Mouse (Mus musculus) naive thymus-derived CD4-positive, alpha-beta T cell, adult 2 months (primary cell): ENCODE measurements around the gene Il15ra.
A peak's percentile ranks its signal among the peaks of the same experiment; 100 is the strongest.

Source experiments
- DNase-seq: peaks from one replicate; pipeline ENCODE4 v3.0.0-alpha.2; 2011; ENCODE audit warnings: low read depth

Gene Il15ra

DNA sequence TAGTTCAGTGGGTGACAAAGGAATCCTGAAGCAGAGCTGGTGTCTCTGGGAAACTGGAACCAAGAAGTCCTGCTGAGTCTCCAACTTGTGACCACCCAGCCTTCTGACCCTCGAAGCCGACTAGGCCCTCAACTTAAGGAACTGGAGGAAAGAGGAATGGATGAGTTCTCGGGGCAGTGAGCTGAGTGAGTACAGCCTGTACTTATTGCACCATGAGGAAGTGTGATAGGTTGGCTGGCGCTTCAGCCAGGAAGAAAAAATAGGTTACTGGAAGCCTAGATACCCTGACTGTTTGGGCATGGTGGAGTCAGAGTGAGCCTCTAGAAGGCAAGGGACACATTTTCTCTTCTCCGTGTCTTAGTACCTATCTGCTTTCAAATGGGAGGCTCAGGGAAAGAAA is 3.4 kb downstream of the Il15ra start:
- no peak for DNase-seq

DNA sequence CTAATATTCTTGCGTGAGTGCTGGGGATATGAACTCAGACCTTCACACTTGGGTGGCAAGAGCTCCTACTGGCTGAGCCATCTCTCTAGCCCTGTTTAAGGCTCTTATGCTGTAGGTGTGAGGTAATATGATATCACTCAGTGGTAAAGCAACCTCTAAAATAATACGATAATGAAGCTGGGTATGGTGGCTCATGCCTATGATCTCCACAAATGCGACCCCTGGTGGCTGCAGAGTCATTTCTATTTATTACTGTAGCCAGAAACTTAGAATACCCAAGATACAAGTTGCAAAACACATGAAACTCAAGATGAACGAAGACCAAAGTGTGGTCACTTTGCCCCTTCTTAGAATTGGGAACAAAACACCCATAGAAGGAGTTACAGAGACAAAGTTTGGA is 5.0 kb downstream of the Il15ra start:
- peak; percentile 72 for DNase-seq

DNA sequence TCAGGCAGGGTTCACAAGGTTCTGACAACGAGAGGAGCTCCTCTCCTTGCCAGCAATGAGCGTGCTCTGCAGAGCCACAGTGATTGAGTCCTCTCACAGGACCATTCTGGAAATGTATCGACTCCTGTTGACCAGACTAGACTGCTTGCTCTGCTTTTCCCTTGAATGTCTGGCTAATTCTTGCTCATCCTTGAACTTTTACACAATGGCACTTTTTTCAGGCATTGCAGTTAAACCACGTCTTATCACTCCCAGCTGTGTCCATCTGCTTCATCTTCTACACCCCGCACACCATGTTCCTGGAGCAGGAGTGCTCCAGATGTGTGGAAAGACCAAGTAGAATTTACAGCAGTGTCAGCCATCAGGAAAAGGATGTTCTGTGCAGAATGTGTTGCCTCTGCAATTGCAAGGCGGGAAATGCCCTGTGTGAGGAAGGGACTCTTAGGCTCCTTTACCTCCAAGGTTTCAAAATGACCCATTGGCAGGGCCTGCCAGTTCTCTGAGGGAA is 7.4 kb downstream of the Il15ra start:
- DNase-seq = no peak

DNA sequence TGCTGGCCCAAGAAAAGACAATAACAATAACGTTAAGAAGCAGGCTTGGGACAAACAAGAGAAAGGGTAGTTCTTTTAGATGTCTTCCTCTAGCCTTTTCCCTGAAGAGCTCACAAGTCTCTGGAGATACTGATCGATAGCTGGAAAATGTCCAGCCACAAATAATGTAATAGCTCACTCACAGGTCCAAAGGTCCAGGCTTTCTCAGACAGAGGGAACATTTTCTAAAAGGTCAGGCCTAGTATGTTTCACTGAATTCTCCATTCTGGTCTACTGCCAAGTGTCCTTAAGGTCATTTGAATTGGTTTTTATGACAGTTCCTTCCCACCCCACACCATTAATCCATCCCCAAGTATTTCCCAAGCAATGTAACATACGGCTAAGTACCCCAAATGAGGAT is 7.9 kb downstream of the Il15ra start:
- DNase-seq = no peak

DNA sequence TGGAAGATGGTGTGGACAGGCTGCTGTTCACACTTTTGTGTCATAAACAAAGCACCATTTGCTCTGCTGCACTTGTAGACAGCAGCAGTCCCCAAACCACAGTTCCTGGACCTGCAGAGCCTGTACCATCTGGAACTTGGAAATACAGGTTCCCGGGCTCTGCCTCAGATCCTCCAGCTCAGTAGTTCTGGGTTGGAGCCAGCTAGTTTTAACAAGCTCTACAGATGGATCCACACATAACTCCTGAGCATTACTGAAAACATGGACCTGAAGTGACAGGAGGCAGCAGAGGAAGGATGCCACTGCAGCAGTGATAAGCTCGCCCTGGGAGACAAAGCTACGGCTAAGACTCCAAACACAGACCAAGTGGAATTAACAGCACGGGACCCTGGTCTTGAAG is 9.4 kb downstream of the Il15ra start:
- DNase-seq = no peak

DNA sequence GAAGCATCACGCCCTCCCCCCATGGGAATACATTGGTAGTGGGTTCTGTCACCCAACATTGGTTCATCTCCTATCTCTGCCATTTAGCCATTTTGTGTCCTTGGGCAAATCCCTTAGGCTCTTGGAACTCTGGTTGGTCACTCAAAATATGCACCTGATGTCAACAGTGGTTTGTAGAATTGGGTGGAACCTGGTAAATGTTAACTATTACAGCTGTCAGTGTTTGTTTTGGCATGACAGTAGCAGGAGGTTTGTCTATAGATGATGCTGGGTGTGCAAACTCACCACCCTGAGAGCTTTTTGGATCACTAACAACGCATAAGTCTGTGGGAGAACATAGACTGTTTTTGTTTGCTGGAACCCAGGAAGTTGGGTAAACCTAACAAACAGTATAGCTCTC is 13.5 kb downstream of the Il15ra start:
- no peak for DNase-seq

DNA sequence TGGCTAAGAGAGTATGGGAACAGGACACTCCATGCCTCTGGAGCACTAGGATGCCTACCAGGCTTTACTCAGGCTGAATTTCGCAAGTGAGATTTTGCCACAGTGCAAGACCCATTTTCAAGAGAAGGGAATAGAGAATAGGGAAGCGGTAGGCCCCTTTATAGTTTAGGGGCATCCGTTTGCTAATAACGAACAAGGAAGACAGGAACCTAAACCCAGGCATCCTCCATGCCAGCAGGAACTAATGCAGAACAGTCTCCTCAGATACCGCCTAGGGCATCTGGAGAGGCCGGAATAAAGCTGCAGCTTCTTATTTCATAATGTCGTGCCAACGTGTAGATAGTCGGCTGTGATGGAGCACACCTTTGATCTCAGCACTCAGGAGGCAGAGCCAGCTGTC is 17.5 kb downstream of the Il15ra start:
- no peak for DNase-seq

DNA sequence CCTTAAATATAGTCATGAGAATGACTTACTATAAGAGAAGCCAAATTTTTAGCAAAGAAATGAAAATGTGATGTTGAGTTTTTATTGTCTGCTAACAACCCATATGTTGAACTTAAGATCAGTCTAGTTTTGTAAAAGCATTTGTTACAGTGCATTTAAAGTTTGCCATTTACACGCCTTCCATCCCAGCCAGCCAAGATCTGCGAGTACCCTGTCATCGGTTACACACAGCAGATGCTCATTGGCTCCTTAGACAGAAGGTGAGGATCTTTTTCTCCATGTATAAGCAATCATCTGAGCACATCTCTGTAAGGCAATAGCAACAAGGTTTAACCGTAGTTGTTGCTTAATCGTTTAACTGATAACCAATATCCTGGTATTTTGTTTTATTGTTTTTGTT is 22.5 kb downstream of the Il15ra start:
- DNase-seq = no peak

DNA sequence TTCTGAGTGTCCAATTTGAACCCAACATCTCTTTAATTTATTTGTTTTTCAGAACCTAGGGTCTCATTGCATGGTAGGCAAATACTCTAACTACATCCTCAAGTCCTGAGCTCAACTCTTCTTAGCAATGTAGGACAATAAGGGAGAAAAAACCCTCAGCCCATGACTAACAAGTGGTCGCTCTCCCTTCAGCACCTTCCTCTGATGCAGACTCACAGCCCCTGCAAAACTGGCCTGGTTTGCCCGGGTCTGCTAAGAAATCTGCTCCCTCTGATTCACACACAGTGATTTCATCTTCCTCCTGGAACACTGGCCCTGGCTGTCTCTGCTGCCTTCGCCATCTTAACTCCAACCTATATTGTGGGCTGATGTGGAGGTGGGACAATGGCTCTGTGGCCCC is 24.0 kb downstream of the Il15ra start:
- DNase-seq = no peak

DNA sequence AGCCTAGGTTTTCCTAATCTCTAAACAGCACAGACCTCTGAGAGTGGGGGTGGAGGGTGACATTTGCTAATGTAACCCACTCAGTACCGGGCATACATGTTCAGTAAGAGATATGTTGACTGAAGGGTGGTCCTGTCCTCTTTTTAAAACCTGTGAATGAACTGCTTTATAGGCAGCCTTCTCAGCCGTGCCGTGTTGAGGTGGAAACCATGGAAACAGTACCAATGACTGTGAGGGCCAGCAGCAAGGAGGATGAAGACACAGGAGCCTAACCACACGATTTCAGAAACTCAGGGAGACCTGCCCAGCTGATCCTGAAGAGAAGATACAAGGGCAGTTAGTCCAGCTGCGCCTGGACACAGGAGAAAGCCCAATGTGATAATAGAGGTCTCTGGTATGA is 27.9 kb downstream of the Il15ra start:
- DNase-seq = no peak

DNA sequence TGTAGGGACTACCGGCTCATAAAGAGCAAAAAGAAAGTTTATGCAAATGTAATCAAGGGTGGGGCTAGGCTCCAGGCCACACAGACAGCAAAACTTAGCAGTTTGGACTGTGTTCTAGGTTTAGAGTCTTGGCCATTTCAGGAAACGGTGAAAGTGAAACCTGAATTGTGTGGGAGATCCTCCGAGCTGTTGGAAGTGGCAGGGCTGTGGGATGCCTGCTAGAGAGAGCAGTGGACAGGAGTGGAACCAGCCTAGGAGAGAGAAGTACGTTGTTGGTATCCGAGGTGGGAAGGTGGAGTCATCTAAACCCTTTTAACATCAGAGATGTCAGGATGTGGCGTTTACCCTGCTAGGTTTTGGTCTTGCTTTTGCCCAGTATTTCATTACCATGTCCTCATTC is 30.8 kb downstream of the Il15ra start:
- DNase-seq = no peak

DNA sequence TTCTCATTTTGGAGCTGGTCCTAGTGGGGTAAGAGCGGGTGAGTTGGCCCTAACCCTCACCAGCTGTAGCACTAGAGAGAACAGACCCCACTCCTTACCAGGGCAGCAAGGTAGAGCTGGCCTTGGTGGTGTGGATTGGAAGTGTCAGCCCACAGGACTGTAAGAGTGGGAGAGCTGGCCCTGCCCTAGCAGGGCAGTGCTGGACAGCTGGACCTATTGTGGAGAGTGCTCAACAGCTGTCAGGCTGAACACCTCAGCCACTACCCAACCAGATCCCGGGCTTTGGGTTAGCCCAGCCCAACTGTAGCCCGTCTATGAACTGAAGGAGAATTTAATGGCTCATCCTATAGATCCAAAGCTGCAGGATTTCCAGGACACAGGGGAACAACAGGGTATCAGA is 33.7 kb downstream of the Il15ra start:
- no peak for DNase-seq

DNA sequence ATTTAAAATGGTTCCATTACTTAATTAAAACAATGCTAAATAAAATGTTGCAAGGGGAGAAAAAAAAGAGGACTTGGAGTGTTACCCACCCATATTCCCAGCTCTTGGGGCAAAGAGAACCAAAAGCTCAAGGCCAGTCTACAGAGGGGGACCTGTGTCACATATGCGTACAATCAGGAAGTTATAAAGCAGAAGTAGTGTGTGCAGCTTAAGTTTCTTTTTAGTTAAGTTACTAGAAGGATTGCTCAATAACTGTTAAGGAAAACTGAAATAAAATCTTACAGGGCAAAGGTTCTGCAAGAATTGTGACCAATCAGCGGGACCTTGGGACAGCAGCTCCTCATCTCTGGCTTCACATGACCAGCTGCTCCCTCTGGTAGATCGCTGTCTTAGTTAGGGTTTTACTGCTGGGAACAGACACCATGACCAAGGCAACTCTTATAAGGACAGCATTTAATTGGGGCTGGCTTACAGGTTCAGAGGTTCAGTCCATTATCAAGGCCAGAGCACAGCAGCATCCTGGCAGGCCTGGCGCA is 34.5 kb downstream of the Il15ra start:
- DNase-seq = no peak

DNA sequence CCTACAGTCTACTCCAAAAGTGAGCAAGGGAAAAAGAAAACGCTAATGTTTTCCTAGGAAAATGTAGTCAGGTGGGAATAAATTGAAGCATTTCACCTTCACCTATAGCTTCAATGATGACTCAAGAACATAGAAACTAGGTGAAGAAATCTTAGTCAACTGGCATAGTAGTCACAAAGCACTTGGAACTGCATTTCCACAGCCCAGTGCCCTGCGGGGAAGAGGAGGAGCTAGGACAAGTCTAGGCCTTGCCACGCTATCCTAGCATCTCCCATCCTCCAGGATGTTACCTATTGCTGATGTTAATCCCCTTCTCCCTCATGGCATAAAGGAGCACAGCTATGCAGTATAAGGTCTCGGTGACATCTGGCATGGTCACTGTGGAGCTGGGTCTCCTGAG is 57.5 kb downstream of the Il15ra start:
- DNase-seq = no peak

DNA sequence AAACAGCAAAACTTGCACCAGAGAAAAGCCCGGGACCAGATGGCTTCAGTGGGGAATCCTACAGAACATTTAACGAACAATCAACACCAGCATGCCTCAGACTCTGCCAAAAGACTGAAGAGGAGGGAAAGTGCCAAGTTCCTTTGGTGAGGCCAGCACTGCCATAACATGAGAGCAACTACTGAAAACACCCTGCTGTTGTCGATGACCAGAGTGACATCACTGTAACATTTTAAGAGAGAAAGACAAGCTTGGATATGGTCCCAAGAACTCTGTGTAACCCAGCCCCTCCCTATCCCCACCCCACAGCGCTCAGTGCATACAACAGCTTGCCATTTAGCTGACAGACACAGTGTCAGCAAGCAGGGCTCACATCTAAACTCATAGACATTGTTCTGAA is 60.6 kb downstream of the Il15ra start:
- DNase-seq = no peak

DNA sequence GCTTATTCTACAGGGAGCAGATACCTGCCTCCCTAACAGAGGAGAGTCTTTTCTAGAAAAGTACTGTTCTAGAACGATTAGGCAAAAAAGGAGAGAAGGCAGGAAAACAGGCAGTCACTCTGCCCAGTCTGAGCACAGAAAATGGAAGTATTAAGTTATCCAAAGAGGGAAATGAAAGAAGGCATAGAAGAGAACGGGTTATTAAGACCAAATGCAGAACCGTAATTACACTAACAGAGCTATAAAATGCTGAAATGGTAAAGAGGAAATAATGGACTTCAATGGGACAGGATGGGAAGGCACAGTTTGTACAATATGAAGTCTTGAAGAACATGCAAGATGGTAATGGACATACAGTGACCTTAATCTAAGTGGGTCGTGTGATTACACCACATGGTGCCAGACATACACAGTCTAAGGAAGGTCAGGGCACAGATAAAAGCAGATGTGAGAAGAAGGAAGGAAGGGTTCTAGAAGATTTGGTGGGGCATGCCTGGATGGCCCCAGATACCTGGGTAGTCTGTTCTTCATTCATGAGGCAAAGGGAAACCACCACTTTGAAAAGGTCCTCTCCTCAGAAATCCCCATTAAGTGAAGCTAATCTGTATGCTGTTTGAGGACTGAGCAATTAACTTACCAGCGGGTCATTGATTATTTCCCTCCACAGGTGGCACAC is 61.5 kb downstream of the Il15ra start:
- no peak for DNase-seq

DNA sequence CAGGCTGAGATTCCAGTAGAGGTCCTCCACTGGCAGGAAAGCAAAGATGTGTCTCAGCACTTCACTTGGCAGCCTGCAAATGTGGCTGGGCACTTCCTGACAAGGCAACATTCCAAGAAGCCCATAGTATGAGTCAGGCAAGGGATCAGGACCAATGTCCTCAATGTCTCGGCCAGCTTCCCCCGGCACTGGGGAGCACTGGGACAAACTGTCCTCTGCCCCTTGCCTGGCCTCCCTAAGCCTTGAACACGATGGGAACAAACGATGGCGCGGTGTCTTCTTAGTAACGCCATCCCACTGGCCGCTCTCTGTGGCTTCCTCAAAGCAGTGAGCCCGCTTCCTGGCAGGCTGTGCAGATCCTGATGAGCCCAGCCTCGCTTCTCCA is 62.1 kb downstream of the Il15ra start:
- no peak for DNase-seq

DNA sequence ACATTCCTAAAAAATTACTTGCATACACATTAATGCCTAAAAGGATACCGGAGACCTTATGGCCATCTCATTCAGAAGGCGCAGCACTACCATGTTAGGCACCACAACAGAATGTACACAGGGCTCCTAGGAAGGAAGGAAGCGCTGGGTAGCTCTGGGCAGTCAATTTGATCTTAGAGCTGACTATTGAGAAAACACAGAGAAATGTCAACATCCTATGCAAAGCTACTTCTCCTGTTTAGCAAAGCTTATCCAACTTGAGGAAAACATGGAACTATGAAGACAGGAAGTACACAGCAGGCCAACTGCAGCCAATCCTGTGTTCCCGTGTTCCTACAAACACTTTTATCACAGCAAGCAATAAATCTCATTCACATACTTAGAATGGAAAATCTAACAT is 66.6 kb downstream of the Il15ra start:
- no peak for DNase-seq

DNA sequence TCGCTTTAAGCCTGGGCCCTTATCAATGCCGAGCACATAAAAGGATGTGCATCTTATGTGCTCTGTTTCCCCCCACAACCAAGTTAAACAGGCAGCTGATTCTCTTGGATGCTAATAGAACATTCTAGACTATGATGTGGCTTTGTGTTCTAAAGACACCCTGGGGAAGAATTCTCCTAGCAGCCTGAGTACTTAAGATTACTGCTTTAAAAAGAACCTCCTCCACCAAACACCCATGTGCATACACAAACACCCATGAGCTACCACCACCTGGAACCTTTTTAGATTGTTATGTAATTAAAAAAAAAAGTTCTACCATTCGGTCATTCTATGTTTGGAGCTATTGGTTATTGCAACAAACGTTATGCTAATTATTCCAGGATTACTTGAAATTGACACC is 67.3 kb downstream of the Il15ra start:
- no peak for DNase-seq

DNA sequence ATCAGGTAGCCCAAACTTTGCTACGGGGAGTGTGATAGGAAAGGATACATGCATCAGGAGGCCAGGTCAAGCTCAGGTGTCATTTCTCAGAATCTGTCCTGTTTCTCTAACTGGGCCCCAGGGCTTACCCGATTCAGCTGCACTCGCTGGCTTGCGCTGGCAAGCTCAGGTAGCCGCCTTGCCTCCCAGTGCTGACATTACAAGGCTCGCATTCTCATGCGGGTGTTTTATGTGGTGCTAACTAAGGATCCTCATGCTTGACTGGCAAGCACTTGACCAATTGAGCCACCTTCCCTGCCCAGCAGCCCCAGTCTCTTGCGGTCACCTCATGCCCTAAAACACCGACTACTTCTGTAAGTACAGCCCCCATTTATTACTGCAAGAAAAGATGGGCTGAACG is 69.3 kb downstream of the Il15ra start:
- DNase-seq = no peak

DNA sequence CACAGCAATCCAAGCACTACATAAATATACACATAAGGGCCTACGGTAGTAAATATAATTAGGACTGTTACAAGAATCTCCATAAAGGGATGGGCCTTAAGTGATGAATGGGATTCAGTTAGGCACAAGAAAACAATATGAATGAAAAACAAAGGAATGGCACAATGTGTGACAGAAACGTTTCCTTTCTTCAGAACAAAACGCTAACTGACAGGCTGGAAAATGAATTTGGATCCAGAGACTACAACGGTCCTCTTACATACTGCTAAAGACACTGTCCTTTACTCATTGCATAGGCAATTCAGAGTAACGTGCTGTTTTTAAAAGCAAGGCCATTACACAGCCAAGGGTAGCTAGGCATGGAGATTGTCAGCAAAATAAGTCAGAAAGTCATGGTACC is 70.0 kb downstream of the Il15ra start:
- DNase-seq = no peak

DNA sequence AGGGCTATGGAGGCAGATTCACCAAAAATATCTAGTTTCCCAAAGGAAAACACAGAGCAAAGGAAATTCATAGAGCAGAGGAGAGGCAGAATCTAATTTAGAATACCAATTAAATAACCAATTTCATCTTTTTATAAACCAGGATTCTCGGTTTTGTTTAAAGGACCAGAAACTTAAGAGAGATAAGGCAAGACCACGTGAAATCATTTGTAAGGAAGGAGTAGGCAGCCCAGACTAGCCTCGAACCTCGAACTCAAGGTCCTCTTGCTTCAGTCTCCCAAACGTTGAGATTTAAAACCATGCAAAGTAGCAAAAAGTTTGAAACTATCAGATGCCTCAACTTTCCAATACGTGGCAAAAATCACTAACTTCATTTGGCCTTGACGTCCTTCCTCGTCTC is 71.3 kb downstream of the Il15ra start:
- no peak for DNase-seq

DNA sequence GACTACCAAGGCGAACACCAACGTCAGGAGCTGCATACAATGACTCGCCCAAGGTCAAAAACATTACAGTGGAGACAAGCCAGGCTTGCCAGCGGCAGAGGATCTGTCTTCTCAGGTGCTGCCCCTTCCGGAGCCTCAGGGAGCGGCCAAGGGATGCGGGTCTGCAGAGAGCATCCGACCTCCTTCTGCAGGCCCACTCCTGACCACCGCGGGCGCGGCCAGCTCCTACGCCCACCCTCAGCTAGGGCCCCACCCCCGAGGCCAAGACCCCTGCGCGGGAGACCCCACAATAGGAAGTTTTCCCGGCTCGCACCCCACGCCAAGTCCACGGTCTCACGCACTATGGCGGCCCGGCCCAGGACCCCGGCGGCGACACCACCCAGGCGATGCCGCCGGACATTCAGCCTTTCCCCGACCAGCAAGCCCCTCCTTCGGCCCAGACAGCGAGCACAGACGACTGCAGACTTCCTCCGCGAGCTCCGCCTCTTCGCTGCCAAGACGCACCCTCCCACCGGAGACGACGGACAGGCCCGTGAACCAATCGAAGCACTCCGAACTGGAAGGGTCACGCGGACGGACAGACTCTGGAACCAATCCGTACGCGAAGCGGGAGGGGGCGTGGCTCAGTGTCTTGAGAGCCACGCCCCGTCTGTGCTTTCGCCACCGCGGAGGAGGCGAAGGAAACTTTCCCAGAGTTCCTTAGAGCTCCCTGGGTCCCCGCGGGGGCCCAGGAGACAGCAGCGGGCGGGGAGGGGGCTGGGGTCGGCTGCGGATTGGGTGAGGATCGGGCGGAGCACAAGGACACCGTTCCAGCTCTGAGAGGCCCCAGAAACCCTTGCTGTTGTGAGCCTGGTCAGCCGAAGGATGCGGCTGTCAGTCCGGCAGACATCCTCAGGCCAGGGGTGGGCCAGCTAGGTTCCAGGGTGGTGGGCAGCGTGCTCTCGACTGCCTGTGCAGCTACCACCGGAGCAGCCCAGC is 72.3 kb downstream of the Il15ra start, which contains the start of the genes Fbh1 and Ankrd16:
Gene Fbh1 (minus strand): TSS at position 492 of the 978 bp plus-strand sequence.
Gene Ankrd16 (plus strand): TSS at position 786 of the 978 bp plus-strand sequence.
- DNase-seq = peak; percentile 100
